Mouse (Mus musculus) gastrocnemius, postnatal 25 days (tissue): ENCODE measurements around the gene Ralgapa2. TPM values are rescaled to one million over a fixed set of nuclear protein-coding genes. Genes with fewer than 3 reads are reported as not detected.
"Not testable (repeated sequence)": the region's sequence is repeated elsewhere in the genome, so short reads cannot be mapped to it uniquely, and the experiment has no call there.

ENCODE experiments used
- DNase-seq: peaks from one replicate; pipeline ENCODE4 v3.0.0; 2022
- total RNA-seq, 2 experiments: library from RNA; stranded (reverse); gene quantifications; 1 replicate in 1 of 2; 2 replicates in 1 of 2; pipeline ENCODE4 v1.2.3; 2021

Gene Ralgapa2
- total RNA-seq, 2 experiments from 2014 or later: 6.5 to 8.0 TPM

DNA sequence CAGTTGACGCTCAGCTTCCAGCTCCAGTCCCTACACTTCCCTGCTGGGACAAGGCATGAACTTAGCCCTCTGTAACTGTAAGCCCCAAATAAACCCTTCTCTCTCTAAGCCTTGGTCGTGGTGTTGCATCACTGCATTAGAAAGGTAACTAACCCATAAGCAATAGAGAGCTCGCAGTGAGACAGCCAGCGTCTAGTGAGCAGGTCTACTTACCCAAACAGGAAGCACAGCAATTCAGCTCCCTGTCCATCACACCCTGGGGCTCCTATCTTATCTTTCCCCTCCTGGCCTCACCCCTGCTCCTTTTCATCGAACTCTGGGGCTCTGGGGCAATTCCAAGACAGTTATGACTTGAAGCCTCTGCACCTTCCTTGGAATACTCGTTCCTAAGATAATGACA lies 13.8 kb downstream of the Ralgapa2 start:
- no peak for DNase-seq

DNA sequence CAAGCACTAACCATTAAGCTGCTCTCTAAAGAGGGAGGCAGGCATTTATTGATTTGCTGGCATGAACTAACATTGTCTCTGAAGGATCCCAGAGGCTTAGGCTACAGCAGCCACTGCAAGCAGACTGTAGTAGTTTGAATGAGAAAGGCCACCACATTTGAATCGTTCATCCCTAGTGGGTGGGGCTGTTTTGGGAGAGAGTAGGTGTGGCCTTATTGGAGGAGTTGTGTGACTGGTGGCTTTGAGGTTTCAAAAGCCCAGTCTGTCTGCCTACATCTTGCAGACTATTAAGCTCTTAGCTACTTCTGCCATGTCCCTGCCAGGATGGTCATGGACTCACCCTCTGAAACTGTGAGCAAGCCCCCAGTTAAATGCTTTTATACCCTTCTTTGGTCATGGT lies 15.1 kb downstream of the Ralgapa2 start:
- no peak for DNase-seq

DNA sequence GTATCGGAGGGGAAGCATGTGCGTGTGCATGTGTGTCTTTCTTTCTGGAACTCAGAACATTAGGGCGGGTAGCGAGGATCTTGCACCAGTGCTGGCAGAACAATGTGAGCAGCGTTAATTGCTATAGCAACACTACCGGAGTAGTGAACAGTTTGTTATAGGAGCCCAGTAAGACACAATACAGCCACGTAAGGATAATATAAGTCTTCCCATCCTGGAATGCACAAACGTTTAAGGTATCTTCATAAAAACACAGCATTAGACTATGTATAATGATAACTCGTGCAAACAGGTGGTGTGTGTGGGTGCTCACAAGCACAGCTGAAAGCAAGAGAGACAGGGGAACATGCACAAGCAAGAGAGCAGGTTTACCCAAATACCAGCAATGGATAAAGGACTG lies 16.4 kb downstream of the Ralgapa2 start:
- DNase-seq: no peak

DNA sequence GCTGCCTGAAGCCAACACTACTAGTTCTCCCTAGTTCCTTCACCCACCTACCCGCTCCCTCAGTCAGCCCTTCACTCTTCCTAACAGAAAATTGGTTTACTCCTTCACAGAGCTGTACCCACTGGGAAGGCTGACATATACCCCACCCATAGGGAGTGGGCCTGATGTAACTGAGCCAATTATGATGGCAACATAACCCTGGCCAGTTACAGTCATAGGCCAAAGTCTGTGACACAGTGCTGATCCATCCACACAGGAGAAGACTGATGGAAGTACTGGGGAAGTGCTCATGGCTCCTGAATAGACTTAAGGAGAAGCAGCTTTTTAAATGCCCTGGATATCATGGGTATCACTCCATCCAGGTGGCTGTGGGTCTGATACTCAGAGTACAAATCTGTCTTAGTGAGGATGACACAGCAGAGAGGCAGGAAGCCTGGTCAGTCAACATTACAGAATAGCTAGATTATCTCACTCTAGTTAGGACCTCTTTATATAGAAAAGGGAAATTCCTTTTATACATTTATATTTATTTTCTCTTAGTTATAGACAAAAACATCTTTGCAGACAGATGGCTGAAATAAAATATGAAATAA lies 18.7 kb downstream of the Ralgapa2 start:
- DNase-seq: no peak

DNA sequence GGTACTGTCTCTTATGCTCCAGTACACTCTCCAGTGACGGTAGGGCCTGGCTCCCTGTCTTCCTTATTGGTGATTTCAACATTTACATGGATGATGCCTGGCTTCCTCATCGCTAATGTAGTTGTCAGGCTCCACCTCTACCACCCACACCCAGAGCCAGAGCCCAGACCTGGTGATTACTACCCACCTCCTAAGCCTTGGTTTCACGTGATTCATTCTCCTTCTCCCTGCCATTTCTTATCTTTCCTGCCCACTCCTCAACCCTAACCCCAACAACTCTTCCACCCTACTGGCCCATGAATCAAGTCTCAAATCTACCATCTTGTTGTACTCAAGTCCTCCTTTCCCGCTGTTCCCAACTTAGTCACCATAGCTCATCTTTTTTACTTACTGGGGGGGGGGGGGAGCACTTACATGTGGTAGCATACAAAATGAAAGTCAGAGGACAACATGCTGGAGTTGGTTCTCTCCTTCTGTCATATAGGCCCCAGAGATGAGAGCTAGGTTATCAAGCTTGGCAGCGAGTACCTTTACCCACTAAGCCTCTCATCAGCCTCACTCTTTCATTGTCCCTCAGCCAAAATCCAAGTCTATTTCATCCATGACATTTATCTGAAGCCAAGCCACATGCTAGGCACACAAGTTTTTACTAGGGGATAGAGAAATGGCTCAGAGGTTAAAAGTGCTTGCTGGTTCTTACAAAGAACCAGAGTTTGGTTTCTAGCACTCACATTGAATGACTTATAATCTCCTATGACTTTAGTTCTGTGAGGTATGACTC lies 20.1 kb downstream of the Ralgapa2 start:
- no peak for DNase-seq

DNA sequence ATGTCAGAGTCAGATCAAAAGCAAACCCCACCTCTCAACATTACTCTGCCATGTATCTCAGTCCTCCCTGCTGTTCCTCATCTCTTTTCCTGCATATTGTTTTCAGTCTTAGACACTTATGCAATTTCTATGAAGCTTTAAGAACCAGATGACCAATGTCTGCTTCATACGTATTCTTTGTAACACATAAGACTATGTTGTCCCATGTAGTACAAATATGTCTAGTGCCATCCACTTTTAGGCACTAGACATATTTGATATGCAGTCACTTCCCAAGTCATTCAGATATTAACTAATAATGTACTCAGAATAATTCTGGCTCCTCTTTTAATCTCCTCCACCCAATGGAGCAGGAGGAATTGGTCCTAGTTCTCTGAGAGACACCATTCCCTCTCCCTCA lies 21.2 kb downstream of the Ralgapa2 start:
- no peak for DNase-seq

DNA sequence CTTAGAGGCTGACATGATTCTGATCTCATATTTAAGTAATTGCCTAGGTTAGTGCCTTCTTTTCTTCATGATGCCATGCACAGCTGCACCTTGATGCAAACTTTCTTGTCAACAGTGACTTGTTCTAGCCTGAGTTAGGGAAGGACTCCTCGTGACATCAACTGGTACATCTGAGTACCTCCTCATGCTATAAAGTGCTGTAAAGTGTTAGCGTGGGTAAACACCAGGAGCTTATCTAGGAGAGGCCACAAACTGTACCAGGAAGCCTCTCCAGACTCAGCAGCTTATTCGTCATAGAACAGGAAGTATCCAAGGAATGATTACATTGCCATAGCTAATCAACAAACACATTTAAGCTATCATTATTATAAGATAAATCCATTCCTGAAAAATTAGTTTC lies 23.9 kb downstream of the Ralgapa2 start:
- DNase-seq: no peak

DNA sequence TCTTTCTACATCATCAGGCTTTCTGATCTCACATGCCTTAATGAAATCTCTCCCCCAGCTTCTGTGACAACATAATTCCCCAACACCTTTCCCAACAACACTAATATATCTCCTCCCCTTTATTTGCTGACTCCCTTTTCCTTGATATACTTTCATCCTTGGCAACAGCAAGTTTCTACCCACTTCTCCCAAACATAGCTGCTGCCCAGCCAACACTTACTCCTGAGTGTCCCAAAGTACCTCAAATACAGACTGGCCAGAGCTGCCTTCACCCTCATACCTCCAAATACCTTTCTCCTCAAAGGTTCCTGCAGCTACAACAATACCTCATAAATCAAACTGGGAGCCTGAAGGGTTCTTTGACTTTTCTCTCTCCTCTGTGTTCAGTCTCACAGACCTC lies 29.3 kb downstream of the Ralgapa2 start:
- DNase-seq: no peak

DNA sequence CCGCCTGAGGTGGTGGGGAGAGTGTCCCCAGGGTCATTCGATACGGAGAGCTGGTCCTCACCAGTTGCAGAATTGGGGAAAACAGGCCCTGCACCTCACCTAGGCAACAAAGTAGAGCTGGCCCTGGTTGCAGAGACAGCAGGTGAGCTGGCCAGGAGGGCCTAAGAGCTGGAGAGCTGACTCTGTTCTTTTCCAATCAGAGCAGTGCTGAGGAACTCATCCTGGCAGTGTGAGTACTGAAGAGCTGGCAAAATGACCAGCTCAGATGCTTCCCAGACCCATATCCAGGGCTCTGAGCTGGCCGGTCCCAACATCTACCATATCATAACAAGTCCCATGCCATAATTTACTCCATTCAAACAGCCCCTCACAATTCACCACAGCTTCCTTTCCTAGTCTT lies 34.7 kb downstream of the Ralgapa2 start:
- no peak for DNase-seq

DNA sequence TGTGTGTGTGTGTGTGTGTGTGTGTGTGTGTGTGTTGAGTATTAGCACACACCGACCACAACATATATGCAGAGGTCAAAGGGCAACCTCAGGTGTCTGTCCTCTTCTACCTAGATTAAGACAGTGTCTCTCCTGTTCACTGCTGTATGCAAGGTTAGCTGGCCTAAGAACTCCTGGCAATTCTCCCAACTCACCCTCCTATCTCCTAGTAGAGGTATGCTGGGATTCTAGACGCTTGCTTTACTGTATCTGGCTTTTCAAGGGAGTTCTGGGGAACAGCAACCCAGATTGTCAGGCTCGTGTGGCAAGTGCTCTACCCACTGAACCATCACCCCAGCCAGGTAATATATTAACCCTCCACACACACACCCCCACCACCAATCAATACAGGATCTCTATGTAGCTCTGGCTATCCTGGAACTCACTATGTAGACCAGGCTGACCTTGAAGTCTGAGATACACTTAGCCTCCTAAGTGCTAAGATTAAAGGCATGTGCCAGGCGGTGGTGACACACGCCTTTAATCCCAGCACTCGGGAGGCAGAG lies 35.6 kb downstream of the Ralgapa2 start:
- DNase-seq: no peak

DNA sequence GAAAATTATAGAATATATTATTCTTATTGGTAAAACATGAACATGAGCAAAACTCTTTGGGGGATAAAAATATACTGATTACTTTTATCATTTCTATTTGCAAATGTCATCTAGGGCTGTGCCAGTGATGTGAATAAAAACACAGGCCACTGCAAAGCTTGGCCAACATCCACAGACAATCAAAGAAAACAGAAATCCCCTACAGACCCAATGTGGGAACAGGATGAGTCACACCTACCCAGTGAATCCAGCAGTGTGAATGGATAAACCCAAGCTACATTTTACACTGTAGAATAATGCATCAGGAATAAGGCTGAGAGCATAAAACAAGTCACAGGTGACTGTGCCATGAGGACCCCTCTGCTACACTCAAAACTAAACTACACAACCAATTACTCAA lies 36.1 kb downstream of the Ralgapa2 start:
- DNase-seq: no peak

DNA sequence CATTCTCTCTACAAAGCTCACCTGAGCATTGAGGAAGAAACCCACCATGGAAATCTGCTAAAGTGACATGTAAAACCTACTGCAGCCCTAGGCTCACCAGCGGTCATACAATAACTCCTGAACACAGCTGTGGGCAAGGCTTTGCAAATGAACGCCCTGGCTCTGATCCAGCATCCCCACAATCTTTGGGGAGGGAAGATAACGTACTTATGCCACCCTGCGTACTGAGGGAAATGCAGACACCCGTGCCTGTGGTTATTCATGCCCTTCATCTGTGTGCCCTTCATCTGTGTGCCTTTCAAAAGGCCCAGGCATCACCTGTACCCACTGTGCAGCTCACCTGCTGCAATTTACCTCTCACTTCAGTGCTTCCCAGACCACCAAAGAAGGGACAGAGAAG lies 41.2 kb downstream of the Ralgapa2 start:
- DNase-seq: no peak

DNA sequence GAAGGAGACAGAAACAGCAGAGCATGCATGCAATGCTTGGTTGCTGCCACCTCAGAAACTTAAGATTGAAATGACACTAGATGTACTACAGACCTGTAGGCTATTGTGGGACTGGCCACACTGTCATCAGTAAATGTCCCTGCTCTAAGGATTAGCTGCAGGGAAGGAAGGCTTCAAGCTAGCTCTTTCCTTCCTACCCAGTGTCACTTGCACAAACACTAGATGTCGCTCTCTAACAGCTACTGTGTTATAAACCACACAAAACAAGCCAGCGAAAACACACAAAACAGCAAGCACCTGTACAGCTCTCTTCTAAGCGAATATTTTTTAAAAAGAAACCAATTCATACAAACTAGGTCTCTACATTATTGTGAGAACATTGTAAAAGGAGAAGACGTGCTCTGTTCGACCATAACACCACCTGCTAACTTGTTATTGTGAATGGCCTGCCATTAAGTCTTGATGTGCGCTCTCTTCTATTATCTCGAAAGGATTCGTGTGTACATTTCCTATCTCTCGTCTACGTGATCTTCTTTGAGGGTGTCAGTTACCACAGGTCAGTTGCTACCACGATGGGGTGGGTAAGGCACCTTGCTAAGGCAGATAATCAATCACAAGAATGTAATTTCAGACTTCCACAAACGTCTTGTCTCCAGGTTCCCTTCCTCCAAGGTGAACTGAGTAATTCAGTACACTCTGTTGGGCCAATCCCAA lies 42.3 kb downstream of the Ralgapa2 start:
- no peak for DNase-seq

DNA sequence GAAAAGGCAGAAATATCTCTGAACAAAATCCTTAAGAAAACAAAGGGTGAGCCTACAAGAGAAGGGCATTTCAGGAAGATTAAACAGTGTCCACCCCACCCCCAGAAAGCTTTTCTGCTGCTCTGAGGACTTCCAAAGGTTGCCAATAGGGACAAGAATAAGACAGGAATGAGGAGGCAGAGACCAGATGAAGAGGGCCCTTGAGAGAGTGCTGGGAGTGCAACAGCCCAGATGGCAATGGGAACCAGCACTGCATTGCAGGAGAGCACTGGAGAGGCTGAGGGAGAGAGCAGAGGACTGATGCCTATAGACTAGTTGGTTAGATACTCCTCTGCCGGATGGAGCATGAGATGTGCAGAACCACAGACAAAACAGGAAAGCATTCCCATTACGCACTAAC lies 43.2 kb downstream of the Ralgapa2 start:
- no peak for DNase-seq

DNA sequence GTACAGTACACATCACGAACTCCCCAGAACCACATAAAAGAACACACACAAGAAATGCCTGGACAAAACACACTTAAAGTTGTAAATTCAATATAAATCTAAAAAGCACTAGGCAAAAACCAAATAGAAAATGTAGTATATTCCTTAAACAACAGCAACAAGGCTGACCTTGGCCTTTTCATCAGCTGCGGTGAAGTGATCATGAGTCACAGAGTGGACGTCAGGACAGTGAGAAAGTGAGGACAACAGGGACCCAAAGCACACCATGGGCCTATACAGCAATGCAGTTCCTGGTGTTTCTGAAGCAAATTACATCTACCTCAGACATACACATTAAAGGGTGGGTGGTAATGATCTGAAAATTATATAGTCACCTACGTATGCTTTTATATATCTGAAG lies 44.1 kb downstream of the Ralgapa2 start:
- DNase-seq: no peak

DNA sequence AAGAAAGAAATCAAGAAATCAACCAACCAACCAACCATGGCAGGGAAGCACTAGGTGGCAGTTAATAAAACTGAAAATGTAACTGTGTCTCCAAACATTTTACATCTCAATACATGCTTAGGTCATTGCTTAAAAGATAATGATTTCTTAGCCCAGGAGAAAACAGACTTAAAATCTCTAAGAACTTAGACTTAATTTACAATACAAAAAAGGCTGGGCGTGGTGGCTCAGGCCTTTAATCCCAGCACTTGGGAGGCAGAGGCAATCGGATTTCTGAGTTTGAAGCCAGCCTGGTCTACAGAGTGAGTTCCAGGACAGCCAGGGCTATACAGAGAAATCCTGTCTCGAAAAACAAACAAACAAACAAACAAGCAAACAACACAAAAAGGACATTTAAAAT lies 45.3 kb downstream of the Ralgapa2 start:
- DNase-seq: not testable (repeated sequence)

DNA sequence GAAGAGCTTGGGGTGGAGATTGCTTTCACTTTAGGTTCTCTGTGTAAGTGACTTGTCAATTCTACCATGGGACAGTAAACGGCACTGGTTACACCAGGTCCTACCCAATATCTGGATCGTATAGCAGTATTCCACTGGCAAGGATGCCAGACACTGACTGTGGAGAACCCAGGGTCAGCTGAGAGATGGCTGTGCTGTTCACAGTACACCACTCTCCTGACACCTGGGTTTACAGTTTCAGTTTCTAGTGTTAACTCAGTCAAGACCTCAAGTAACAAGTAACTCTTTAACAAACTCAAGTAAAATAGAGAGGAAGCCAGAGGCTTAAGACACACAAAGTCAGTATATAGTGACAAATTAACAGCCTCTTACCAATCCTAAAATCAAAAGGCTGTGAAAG lies 54.6 kb downstream of the Ralgapa2 start:
- no peak for DNase-seq

DNA sequence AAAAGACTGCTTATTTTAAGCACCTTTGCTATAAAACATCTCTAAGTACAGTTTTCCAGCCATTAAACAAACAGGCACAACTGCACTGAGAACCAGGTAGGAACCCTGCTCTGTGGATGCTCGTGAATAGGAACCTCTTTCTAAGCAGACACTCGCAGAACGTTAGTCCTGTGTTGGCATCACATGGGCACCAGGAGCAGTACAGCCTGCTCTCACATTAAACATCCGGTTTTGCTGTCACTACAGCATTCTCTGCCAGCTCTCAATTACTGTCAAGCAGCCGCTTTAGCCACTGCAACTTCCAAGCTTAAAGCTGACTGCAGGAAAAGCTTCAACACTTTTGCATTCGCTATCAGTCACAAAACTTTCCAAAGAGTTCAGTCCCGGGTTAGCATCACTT lies 55.5 kb downstream of the Ralgapa2 start:
- no peak for DNase-seq

DNA sequence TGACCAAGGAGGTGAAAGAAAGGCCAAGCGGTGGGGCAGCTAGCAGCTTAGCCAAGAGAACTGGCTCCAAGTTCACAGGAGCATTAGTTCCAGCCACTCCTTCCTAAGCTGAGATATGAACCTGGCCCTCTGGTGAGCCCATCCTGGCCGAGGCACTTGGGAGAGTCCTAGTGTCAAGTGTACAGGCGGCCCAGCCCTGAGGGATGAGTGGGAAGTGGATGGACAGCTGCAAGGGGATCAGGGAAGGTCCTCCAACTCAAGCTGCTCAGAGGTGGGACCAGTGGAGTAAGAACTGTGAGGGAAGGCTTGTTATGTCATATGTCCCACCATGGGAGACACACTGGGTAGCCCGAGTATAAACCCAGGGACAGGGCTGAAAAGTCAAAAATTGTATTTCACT lies 56.1 kb downstream of the Ralgapa2 start:
- DNase-seq: no peak

DNA sequence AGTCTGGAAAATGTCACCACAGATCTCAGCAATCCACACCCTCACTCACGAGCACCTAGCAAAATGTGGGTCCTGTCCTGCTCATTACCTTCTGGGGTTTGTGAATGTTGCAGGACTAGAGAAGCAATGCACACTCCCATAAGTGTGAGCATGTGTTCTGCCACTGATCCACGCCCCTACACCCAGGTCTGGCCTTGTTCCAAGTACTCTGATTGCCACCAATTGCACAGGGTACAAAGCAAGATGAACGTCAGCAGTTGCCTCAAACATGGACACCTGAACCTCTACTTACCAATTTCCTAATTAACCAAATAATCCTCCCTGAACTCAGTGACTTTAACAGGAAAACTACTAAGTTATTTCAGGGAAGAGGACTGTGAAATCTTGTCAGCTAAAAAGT lies 68.1 kb downstream of the Ralgapa2 start:
- DNase-seq: no peak

DNA sequence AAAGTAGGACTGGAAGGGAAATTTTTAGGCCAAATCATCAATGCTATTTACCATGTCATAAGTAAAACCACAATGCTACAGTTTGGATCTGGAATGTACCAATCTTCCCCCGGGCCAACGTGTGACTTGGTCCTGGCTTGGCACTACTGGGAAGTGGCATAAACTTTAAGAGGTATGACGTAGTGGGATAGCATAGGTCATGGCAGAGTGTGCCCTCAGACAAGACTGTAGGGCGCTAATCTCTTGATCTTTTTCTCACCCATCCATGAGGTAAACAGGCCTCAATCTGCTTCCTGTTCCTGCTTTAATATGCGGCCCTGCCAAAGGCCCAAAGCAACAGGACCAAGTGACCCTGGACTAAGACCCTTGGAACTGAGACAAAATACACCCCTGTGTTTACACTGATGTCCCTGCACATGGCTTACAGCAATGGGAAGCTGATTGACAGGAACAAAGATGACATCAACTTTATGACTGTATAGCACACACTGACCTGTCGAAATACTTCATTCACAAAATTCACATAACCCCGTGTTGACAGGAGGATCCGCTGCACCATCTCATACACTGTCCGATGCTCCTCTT lies 68.8 kb downstream of the Ralgapa2 start:
- no peak for DNase-seq

DNA sequence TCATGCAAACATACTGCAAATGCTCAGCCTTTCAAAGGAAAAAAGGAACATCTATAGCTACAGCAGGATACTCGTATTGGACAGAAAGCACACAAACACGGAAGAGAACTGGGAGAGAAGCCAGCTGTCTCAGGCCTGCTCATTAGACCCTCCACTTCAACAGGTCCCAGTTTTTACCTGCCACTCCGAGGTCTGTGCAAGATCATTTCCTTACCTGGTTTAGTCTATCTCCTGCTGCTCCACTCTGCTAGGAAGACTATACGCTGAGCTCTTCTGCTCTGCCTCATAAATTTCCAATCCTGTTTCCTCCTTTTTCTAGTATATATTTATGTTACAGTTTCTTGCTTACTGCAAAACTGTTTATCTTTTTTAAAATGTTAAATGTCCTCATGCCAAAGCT lies 70.4 kb downstream of the Ralgapa2 start:
- DNase-seq: no peak

DNA sequence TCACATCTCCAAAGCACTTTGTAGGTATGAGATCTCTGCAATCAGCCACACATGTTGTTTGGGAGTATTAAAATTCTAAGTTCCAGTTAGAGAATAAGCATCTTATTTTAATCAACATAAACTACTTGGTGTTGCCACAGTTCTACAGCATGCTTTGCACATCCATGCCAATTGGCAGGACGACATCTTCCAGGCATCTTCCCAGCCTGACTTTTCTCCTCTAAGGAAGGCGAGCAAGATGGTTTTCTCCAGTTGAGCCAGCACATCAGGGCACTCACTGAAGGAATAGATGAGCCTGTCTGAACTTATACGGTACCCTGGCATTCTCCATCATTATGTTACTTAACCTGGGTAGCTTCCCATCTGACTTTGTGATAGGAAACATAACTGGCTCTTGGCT lies 83.4 kb downstream of the Ralgapa2 start:
- no peak for DNase-seq
